Mouse (Mus musculus): ENCODE measurements around the gene Rap2b.

Gene Rap2b

GRCm38 (mm10) chr3:61361338-61361737, at the start of gene Rap2b:
Gene Rap2b (plus strand): TSS chr3:61361638.
- no peak for DNase-seq (ENCODE audit: low read depth, low spot score)

- DNase-seq (ENCODE audit: low read depth, low spot score): no peak
Observed at GRCm38 (mm10) chr3:61315002-61315401, 46.4 kb upstream of the Rap2b start.

GRCm38 (mm10) chr3:61320031-61320430, 41.4 kb upstream of the Rap2b start:
- DNase-seq (ENCODE audit: low read depth, low spot score): no peak

GRCm38 (mm10) chr3:61321632-61322031, 39.8 kb upstream of the Rap2b start:
- no peak for DNase-seq (ENCODE audit: low read depth, low spot score)

GRCm38 (mm10) chr3:61336205-61336604, 25.2 kb upstream of the Rap2b start:
- DNase-seq (ENCODE audit: low read depth, low spot score): no peak

- no peak for DNase-seq (ENCODE audit: low read depth, low spot score)
Observed at GRCm38 (mm10) chr3:61337230-61337629, 24.2 kb upstream of the Rap2b start.

- no peak for DNase-seq (ENCODE audit: low read depth, low spot score)
Observed at GRCm38 (mm10) chr3:61340321-61340720, 21.1 kb upstream of the Rap2b start.

GRCm38 (mm10) chr3:61344031-61344430, 17.4 kb upstream of the Rap2b start:
- DNase-seq (ENCODE audit: low read depth, low spot score): no peak

GRCm38 (mm10) chr3:61345636-61346035, 15.8 kb upstream of the Rap2b start:
- no peak for DNase-seq (ENCODE audit: low read depth, low spot score)

- DNase-seq (ENCODE audit: low read depth, low spot score): no peak
Observed at GRCm38 (mm10) chr3:61348036-61348614, 13.3 kb upstream of the Rap2b start.

- DNase-seq (ENCODE audit: low read depth, low spot score): no peak
Observed at GRCm38 (mm10) chr3:61349433-61349832, 12.0 kb upstream of the Rap2b start.

- DNase-seq (ENCODE audit: low read depth, low spot score): no peak
Observed at GRCm38 (mm10) chr3:61355464-61355863, 6.0 kb upstream of the Rap2b start.

- no peak for DNase-seq (ENCODE audit: low read depth, low spot score)
Observed at GRCm38 (mm10) chr3:61358107-61358506, 3.3 kb upstream of the Rap2b start.

- no peak for DNase-seq (ENCODE audit: low read depth, low spot score)
Observed at GRCm38 (mm10) chr3:61358756-61359293, 2.6 kb upstream of the Rap2b start.

GRCm38 (mm10) chr3:61362821-61363160, 1.4 kb downstream of the Rap2b start:
- no peak for DNase-seq (ENCODE audit: low read depth, low spot score)

- DNase-seq (ENCODE audit: low read depth, low spot score): peak; percentile 90
Observed at GRCm38 (mm10) chr3:61363161-61363988, 1.9 kb downstream of the Rap2b start.

GRCm38 (mm10) chr3:61363989-61364660, 2.7 kb downstream of the Rap2b start:
- DNase-seq (ENCODE audit: low read depth, low spot score): peak; percentile 94

GRCm38 (mm10) chr3:61364661-61364977, 3.2 kb downstream of the Rap2b start:
- no peak for DNase-seq (ENCODE audit: low read depth, low spot score)

GRCm38 (mm10) chr3:61364978-61365778, 3.7 kb downstream of the Rap2b start:
- no peak for DNase-seq (ENCODE audit: low read depth, low spot score)

- DNase-seq (ENCODE audit: low read depth, low spot score): no peak
Observed at GRCm38 (mm10) chr3:61365779-61366373, 4.4 kb downstream of the Rap2b start, which contains the start of gene B430305J03Rik. Gene B430305J03Rik (minus strand): TSS chr3:61365951.

- no peak for DNase-seq (ENCODE audit: low read depth, low spot score)
Observed at GRCm38 (mm10) chr3:61368446-61368845, 7.0 kb downstream of the Rap2b start.

Data from embryo, embryonic 11.5 days (tissue).